ENCODE assay signal across 22 mouse cellular contexts in genomic region chr13:12094569-12094968, GRCm38 (mm10). TPM values are rescaled to one million over a fixed set of nuclear protein-coding genes. Genes with fewer than 3 reads are reported as not detected.
"Had no signal": no experiment of that assay in that cellular context is flagged by ENCODE, and none has a peak within 500 bp of the region (broad histone marks: within the 10 kb centered on the region; RNA-seq: fewer than 3 reads in every experiment).

No protein-coding gene starts in this region.

- H3K9me3 ChIP-seq: kidney, embryonic 15.5 days; liver, embryonic 13.5 days; midbrain, embryonic 10.5 days; midbrain, embryonic 13.5 days; neural tube, embryonic 13.5 days; stomach, embryonic 15.5 days had no signal

- ATAC-seq: midbrain, embryonic 13.5 days; midbrain, embryonic 16.5 days had no signal

- H3K4me2 ChIP-seq: kidney, embryonic 15.5 days; liver, embryonic 13.5 days; midbrain, embryonic 13.5 days; neural tube, embryonic 13.5 days; stomach, embryonic 15.5 days had no signal

- H3K27me3 ChIP-seq: kidney, embryonic 15.5 days; liver, embryonic 13.5 days; midbrain, embryonic 13.5 days; neural tube, embryonic 13.5 days; stomach, embryonic 15.5 days had no signal

- H3K9ac ChIP-seq: kidney, embryonic 15.5 days; liver, embryonic 13.5 days; midbrain, embryonic 13.5 days; neural tube, embryonic 13.5 days; stomach, embryonic 15.5 days had no signal

- DNase-seq: kidney, postnatal 10 days; kidney, postnatal 36 days; layer of hippocampus, postnatal 36 days; liver, embryonic 13.5 days; lung, adult 2 months; lung, postnatal 14 days; lung, postnatal 4 days; retina, postnatal 1 day; right cerebral cortex, postnatal 25 days; spleen, adult 18-20 months; thymus, postnatal 4 days had no signal

- H3K4me1 ChIP-seq: kidney, embryonic 15.5 days; midbrain, embryonic 10.5 days; midbrain, embryonic 13.5 days; neural tube, embryonic 13.5 days; stomach, embryonic 15.5 days had no signal

- H3K4me3 ChIP-seq: kidney, embryonic 15.5 days; left cerebral cortex, adult 2 months; liver, embryonic 13.5 days; midbrain, embryonic 10.5 days; midbrain, embryonic 13.5 days; myocyte; neural tube, embryonic 13.5 days; stomach, embryonic 15.5 days had no signal

- H3K27ac ChIP-seq: kidney, embryonic 15.5 days; left cerebral cortex, adult 2 months; liver, embryonic 13.5 days; midbrain, embryonic 10.5 days; midbrain, embryonic 13.5 days; neural tube, embryonic 13.5 days; stomach, embryonic 15.5 days had no signal

- H3K36me3 ChIP-seq: kidney, embryonic 15.5 days; liver, embryonic 13.5 days; midbrain, embryonic 10.5 days; midbrain, embryonic 13.5 days; neural tube, embryonic 13.5 days; stomach, embryonic 15.5 days had no signal

RNA-seq across cellular contexts. Expression of gene Ryr2, which starts 12.2 kb away (rescaled TPM):
- total RNA-seq: megakaryocyte progenitor cell, adult 5-6 weeks; monocyte, adult 5-6 weeks had no signal
- polyA plus RNA-seq: liver, adult 2 months; myocyte had no signal
